19 mouse cellular contexts compared by ENCODE assay signal in genomic region chr7:112138168-112138508, GRCm38 (mm10). TPM values are rescaled to one million over a fixed set of nuclear protein-coding genes. Genes with fewer than 3 reads are reported as not detected.
DNase-seq lines count a peak whose midpoint lies in the region; ATAC-seq and TF ChIP-seq lines count a peak whose summit lies in the region.
"Had no signal": no experiment of that assay in that cellular context is flagged by ENCODE, and none has a peak within 500 bp of the region (broad histone marks: within the 10 kb centered on the region; RNA-seq: fewer than 3 reads in every experiment).

No protein-coding gene starts in this region.

- no peaks in the 10 kb centered on the region for H3K79me2 ChIP-seq in liver, adult 2 months (ENCODE audit: control insufficient read depth, insufficient read depth, low read length)

- H3K9ac ChIP-seq in heart, embryonic 13.5 days: no peak overlapping the region; the same call in 1 of the 2 replicates
- no peak overlapping the region for H3K9ac ChIP-seq in heart, embryonic 11.5 days (ENCODE audit: low read depth, low read length)
- H3K9ac ChIP-seq in liver, adult 2 months (ENCODE audit: low read depth, low read length): no peak overlapping the region
- H3K9ac ChIP-seq in liver, embryonic 12.5 days: no peak overlapping the region
- H3K9ac ChIP-seq in hindbrain, embryonic 11.5 days (ENCODE audit: low read depth, low read length): no peak overlapping the region
- H3K9ac ChIP-seq: embryonic facial prominence, embryonic 12.5 days; hindbrain, embryonic 12.5 days; liver, embryonic 14.5 days; lung, embryonic 15.5 days; midbrain, embryonic 13.5 days; neural tube, embryonic 15.5 days had no signal

- H3K27me3 ChIP-seq in heart, embryonic 13.5 days (replicated peaks): no peaks in the 10 kb centered on the region
- no peaks in the 10 kb centered on the region for H3K27me3 ChIP-seq in heart, embryonic 11.5 days (ENCODE audit: control insufficient read depth, insufficient read depth, low read length)
- H3K27me3 ChIP-seq in liver, adult 2 months (ENCODE audit: control insufficient read depth, insufficient read depth, low read length): no peaks in the 10 kb centered on the region
- H3K27me3 ChIP-seq in liver, embryonic 12.5 days (replicated peaks): no peaks in the 10 kb centered on the region
- no peaks in the 10 kb centered on the region for H3K27me3 ChIP-seq in small intestine, adult 2 months (ENCODE audit: control insufficient read depth, insufficient read depth, low read length)
- H3K27me3 ChIP-seq in hindbrain, embryonic 11.5 days (ENCODE audit: control insufficient read depth, insufficient read depth, low read length): no peaks in the 10 kb centered on the region
- H3K27me3 ChIP-seq: embryonic facial prominence, embryonic 12.5 days; hindbrain, embryonic 12.5 days; lung, embryonic 15.5 days; midbrain, embryonic 13.5 days; neural tube, embryonic 15.5 days had no signal

- no peak for TF ChIP-seq POLR2A in liver, adult 2 months (IDR thresholded peaks at IDR 0.05; ENCODE audit: extremely low read depth, insufficient read depth, low read length)
- no peak for TF ChIP-seq POLR2A in small intestine, adult 2 months (IDR thresholded peaks at IDR 0.05; ENCODE audit: low read depth, low read length)

- H3K36me3 ChIP-seq in heart, embryonic 13.5 days: 0 out of 2 replicates have a peak, but pooled peaks cover 2% of the 10 kb centered on the region
- H3K36me3 ChIP-seq in heart, embryonic 11.5 days (ENCODE audit: control insufficient read depth, insufficient read depth, low read length): no peaks in the 10 kb centered on the region
- H3K36me3 ChIP-seq in liver, adult 2 months (ENCODE audit: control insufficient read depth, insufficient read depth, low read length): no peaks in the 10 kb centered on the region
- no peaks in the 10 kb centered on the region for H3K36me3 ChIP-seq in liver, embryonic 12.5 days
- H3K36me3 ChIP-seq in small intestine, adult 2 months (ENCODE audit: control insufficient read depth, insufficient read depth, low read length): no peaks in the 10 kb centered on the region
- no peaks in the 10 kb centered on the region for H3K36me3 ChIP-seq in hindbrain, embryonic 11.5 days (ENCODE audit: control insufficient read depth, insufficient read depth, low read length)
- H3K36me3 ChIP-seq: embryonic facial prominence, embryonic 12.5 days; forebrain, embryonic 10.5 days; hindbrain, embryonic 12.5 days; lung, embryonic 15.5 days; midbrain, embryonic 13.5 days; neural tube, embryonic 15.5 days had no signal

- 70% methylated on average over 7 of the region's 7 CpGs for WGBS in heart, embryonic 13.5 days
- WGBS in heart, embryonic 11.5 days (ENCODE audit: insufficient replicate concordance): 75% methylated on average over 7 of the region's 7 CpGs
- WGBS in liver, adult 2 months: 78% methylated on average over 7 of the region's 7 CpGs
- 65% methylated on average over 7 of the region's 7 CpGs for WGBS in liver, embryonic 12.5 days (ENCODE audit: insufficient replicate concordance)
- WGBS in small intestine, adult 2 months: 62% methylated on average over 7 of the region's 7 CpGs
- WGBS in hindbrain, embryonic 11.5 days: 90% methylated on average over 7 of the region's 7 CpGs

- TF ChIP-seq CTCF in liver, adult 2 months (IDR thresholded peaks at IDR 0.05; ENCODE audit: low read depth, low read length): no peak
- TF ChIP-seq CTCF in small intestine, adult 2 months (IDR thresholded peaks at IDR 0.05; ENCODE audit: extremely low read depth, insufficient read length, insufficient replicate concordance, low read depth, low read length): no peak

- no peak for DNase-seq in liver, adult 2 months (ENCODE audit: extremely low read depth, low read depth, low spot score)
- no peak for DNase-seq in hindbrain, embryonic 11.5 days (ENCODE audit: low spot score)
- DNase-seq: B cell, adult 2 months; cerebellum, adult 9-11 months; layer of hippocampus, adult 9-11 months; right cerebral cortex, postnatal 14 days had no signal

- H3K4me1 ChIP-seq in heart, embryonic 13.5 days: peaks cover 52% of the 10 kb centered on the region
- peaks cover 18% of the 10 kb centered on the region for H3K4me1 ChIP-seq in heart, embryonic 11.5 days (ENCODE audit: control insufficient read depth, insufficient read depth, low read length)
- peaks cover 2% of the 10 kb centered on the region; the same call in 1 of the 2 replicates for H3K4me1 ChIP-seq in liver, adult 2 months (ENCODE audit: control insufficient read depth, insufficient read depth, low read length)
- peaks cover 1% of the 10 kb centered on the region; the same call in 1 of the 2 replicates for H3K4me1 ChIP-seq in liver, embryonic 12.5 days
- H3K4me1 ChIP-seq in brown adipose tissue, adult 24 weeks (ENCODE audit: control insufficient read depth, insufficient read depth, insufficient read length, low read length): peaks cover 17% of the 10 kb centered on the region
- peaks cover 2% of the 10 kb centered on the region; the same call in 1 of the 2 replicates for H3K4me1 ChIP-seq in small intestine, adult 2 months (ENCODE audit: control insufficient read depth, insufficient read depth, insufficient read length, low read length)
- 0 out of 2 replicates have a peak, but pooled peaks cover 2% of the 10 kb centered on the region for H3K4me1 ChIP-seq in hindbrain, embryonic 11.5 days (replicated peaks; ENCODE audit: control insufficient read depth, insufficient read depth, low read length)

- no peak overlapping the region for H3K4me2 ChIP-seq in heart, embryonic 13.5 days
- H3K4me2 ChIP-seq in heart, embryonic 11.5 days: no peak overlapping the region
- no peak overlapping the region for H3K4me2 ChIP-seq in liver, embryonic 12.5 days
- no peak overlapping the region for H3K4me2 ChIP-seq in hindbrain, embryonic 11.5 days (replicated peaks; ENCODE audit: low read depth, low read length)
- H3K4me2 ChIP-seq: embryonic facial prominence, embryonic 12.5 days; hindbrain, embryonic 12.5 days; lung, embryonic 15.5 days; midbrain, embryonic 13.5 days; neural tube, embryonic 15.5 days had no signal

- no peak for ATAC-seq in heart, embryonic 13.5 days (ENCODE audit: extremely low read depth, insufficient number of reproducible peaks, low FRiP score, low TSS enrichment)
- ATAC-seq in heart, embryonic 11.5 days (replicated peaks; ENCODE audit: insufficient number of reproducible peaks, low FRiP score, low TSS enrichment): no peak
- ATAC-seq in liver, embryonic 12.5 days: no peak
- no peak for ATAC-seq in cerebellum, adult (ENCODE audit: insufficient number of reproducible peaks, low FRiP score, low TSS enrichment)
- no peak for ATAC-seq in hindbrain, embryonic 11.5 days (ENCODE audit: low FRiP score)
- ATAC-seq: midbrain, embryonic 13.5 days had no signal

- H3K9me3 ChIP-seq in heart, embryonic 13.5 days: no peaks in the 10 kb centered on the region
- H3K9me3 ChIP-seq in heart, embryonic 11.5 days (replicated peaks; ENCODE audit: control insufficient read depth, low read length): no peaks in the 10 kb centered on the region
- no peaks in the 10 kb centered on the region for H3K9me3 ChIP-seq in liver, embryonic 12.5 days (replicated peaks)
- H3K9me3 ChIP-seq in hindbrain, embryonic 11.5 days (ENCODE audit: control insufficient read depth, low read length): no peaks in the 10 kb centered on the region
- H3K9me3 ChIP-seq: embryonic facial prominence, embryonic 12.5 days; forebrain, embryonic 10.5 days; hindbrain, embryonic 12.5 days; lung, embryonic 15.5 days; midbrain, embryonic 13.5 days; neural tube, embryonic 15.5 days had no signal

- peak overlapping the region; percentile 71 for H3K27ac ChIP-seq in heart, embryonic 13.5 days (replicated peaks)
- H3K27ac ChIP-seq in heart, embryonic 11.5 days (ENCODE audit: low read depth, low read length): no peak overlapping the region
- H3K27ac ChIP-seq in liver, adult 2 months (replicated peaks; ENCODE audit: insufficient read depth, low read depth, low read length): peak overlapping the region; percentile 38
- no peak overlapping the region for H3K27ac ChIP-seq in liver, embryonic 12.5 days
- peak overlapping the region; percentile 71 for H3K27ac ChIP-seq in brown adipose tissue, adult 24 weeks (replicated peaks; ENCODE audit: low read depth, low read length)
- H3K27ac ChIP-seq in small intestine, adult 2 months (ENCODE audit: insufficient read depth, low read depth, low read length): 0 out of 2 replicates have a peak overlapping the region, but pooled peaks have one; percentile 15
- no peak overlapping the region for H3K27ac ChIP-seq in hindbrain, embryonic 11.5 days (ENCODE audit: low read depth, low read length)
- H3K27ac ChIP-seq: embryonic facial prominence, embryonic 12.5 days; forebrain, embryonic 10.5 days; hindbrain, embryonic 12.5 days; liver, embryonic 14.5 days; midbrain, embryonic 13.5 days; neural tube, embryonic 15.5 days had no signal

- no peak overlapping the region for H3K4me3 ChIP-seq in heart, embryonic 13.5 days
- H3K4me3 ChIP-seq in heart, embryonic 11.5 days (ENCODE audit: low read depth, low read length): no peak overlapping the region
- H3K4me3 ChIP-seq in liver, adult 2 months (ENCODE audit: insufficient read depth, low read depth, low read length): no peak overlapping the region
- H3K4me3 ChIP-seq in liver, embryonic 12.5 days: no peak overlapping the region
- no peak overlapping the region for H3K4me3 ChIP-seq in brown adipose tissue, adult 24 weeks (ENCODE audit: insufficient read depth, low read depth, low read length)
- no peak overlapping the region for H3K4me3 ChIP-seq in small intestine, adult 2 months (ENCODE audit: low read depth, low read length)
- H3K4me3 ChIP-seq in hindbrain, embryonic 11.5 days (ENCODE audit: low read depth, low read length): no peak overlapping the region
- H3K4me3 ChIP-seq: embryonic facial prominence, embryonic 12.5 days; forebrain, embryonic 10.5 days; hindbrain, embryonic 12.5 days; lung, embryonic 15.5 days; midbrain, embryonic 13.5 days; neural tube, embryonic 15.5 days had no signal

RNA-seq across cellular contexts. Expression of gene Dkk3, which starts 20.7 kb away (rescaled TPM):
- 74.7 and 91.0 TPM in 2 replicates for polyA plus RNA-seq in heart, embryonic 13.5 days (2015; fragmentation: Nextera tagmentation; extraction: Ambion mirVana)
- polyA plus RNA-seq in heart, embryonic 11.5 days (2014; fragmentation: Nextera tagmentation; extraction: Ambion mirVana): 72.4 and 97.5 TPM in 2 replicates
- 0.65 and 1.0 TPM in 2 replicates for total RNA-seq in liver, adult 2 months (2014; rRNA removed)
- 0.39 and 0.46 TPM in 2 replicates for polyA plus RNA-seq in liver, adult 2 months (2012; rRNA removed)
- polyA plus RNA-seq in liver, embryonic 12.5 days (2016; fragmentation: Nextera tagmentation; extraction: Ambion mirVana): 7.3 and 7.5 TPM in 2 replicates
- 0.32 and 0.46 TPM in 2 replicates for polyA plus RNA-seq in brown adipose tissue, adult 24 weeks (2012; ENCODE audit: insufficient read depth, insufficient read length, missing spikeins)
- polyA plus RNA-seq in small intestine, adult 2 months (2012; rRNA removed): 6.0 and 9.6 TPM in 2 replicates
- 10.6 and 12.2 TPM in 2 replicates for polyA plus RNA-seq in hindbrain, embryonic 11.5 days (2014; fragmentation: Nextera tagmentation; extraction: Ambion mirVana)

Comparison
In these comparisons a context has a peak if more than half of its experiments do, and no peak if none do; other contexts are left out.
1. H3K27ac ChIP-seq: peak in heart, embryonic 13.5 days (single experiment), liver, adult 2 months (single experiment), brown adipose tissue, adult 24 weeks (single experiment) and small intestine, adult 2 months (single experiment); none in heart, embryonic 11.5 days (single experiment), liver, embryonic 12.5 days (single experiment) and hindbrain, embryonic 11.5 days (single experiment).